Mouse (Mus musculus): ENCODE results near the gene Lax1.

GRCm38 (mm10) chr1:133664203-133664970, 25.5 kb downstream of the Lax1 start:
- TF ChIP-seq EP300 (IDR thresholded peaks at IDR 0.05; ENCODE audit: low read depth), result no peak
- no peak for TF ChIP-seq CTCF (IDR thresholded peaks at IDR 0.05; ENCODE audit: low read depth)

Measured in liver, postnatal 0 days (tissue).